Mouse (Mus musculus): ENCODE data around the gene Speg.
A peak's percentile ranks its signal among the peaks of the same experiment; 100 is the strongest.

The Speg gene

GRCm38 (mm10) chr1:75457710-75458024, 82.6 kb downstream of the Speg start:
- DNase-seq (ENCODE audit: extremely low spot score, low read depth, low spot score) = no peak

- no peak for DNase-seq (ENCODE audit: extremely low spot score, low read depth, low spot score)
Observed at GRCm38 (mm10) chr1:75458025-75458788, 83.1 kb downstream of the Speg start.

GRCm38 (mm10) chr1:75458789-75459684, 83.9 kb downstream of the Speg start:
- no peak for DNase-seq (ENCODE audit: extremely low spot score, low read depth, low spot score)

- DNase-seq (ENCODE audit: extremely low spot score, low read depth, low spot score) = no peak
Observed at GRCm38 (mm10) chr1:75460297-75460696, 85.2 kb downstream of the Speg start.

GRCm38 (mm10) chr1:75462636-75463035, 87.5 kb downstream of the Speg start:
- DNase-seq (ENCODE audit: extremely low spot score, low read depth, low spot score) = no peak

- no peak for DNase-seq (ENCODE audit: extremely low spot score, low read depth, low spot score)
Observed at GRCm38 (mm10) chr1:75463652-75464204, 88.6 kb downstream of the Speg start.

- peak; percentile 87 for DNase-seq (ENCODE audit: extremely low spot score, low read depth, low spot score)
Observed at GRCm38 (mm10) chr1:75467215-75467927, 92.3 kb downstream of the Speg start.

- DNase-seq (ENCODE audit: extremely low spot score, low read depth, low spot score) = no peak
Observed at GRCm38 (mm10) chr1:75469287-75469825, 94.3 kb downstream of the Speg start.

GRCm38 (mm10) chr1:75476441-75476840, 101.3 kb downstream of the Speg start:
- DNase-seq (ENCODE audit: extremely low spot score, low read depth, low spot score) = no peak

GRCm38 (mm10) chr1:75477264-75477965, 102.3 kb downstream of the Speg start:
- DNase-seq (ENCODE audit: extremely low spot score, low read depth, low spot score) = no peak

- no peak for DNase-seq (ENCODE audit: extremely low spot score, low read depth, low spot score)
Observed at GRCm38 (mm10) chr1:75477966-75478290, 102.8 kb downstream of the Speg start.

GRCm38 (mm10) chr1:75478497-75478896, 103.4 kb downstream of the Speg start:
- no peak for DNase-seq (ENCODE audit: extremely low spot score, low read depth, low spot score)

- DNase-seq (ENCODE audit: extremely low spot score, low read depth, low spot score) = peak; percentile 78
Observed at GRCm38 (mm10) chr1:75478916-75479634, 104.0 kb downstream of the Speg start, which contains the start of the genes Chpf and Tmem198. Gene Chpf (minus strand): TSS chr1:75479307. Gene Tmem198 (plus strand): TSS chr1:75479532.

- no peak for DNase-seq (ENCODE audit: extremely low spot score, low read depth, low spot score)
Observed at GRCm38 (mm10) chr1:75479635-75479989, 104.5 kb downstream of the Speg start.

- DNase-seq (ENCODE audit: extremely low spot score, low read depth, low spot score) = no peak
Observed at GRCm38 (mm10) chr1:75480036-75480435, 104.9 kb downstream of the Speg start.

- DNase-seq (ENCODE audit: extremely low spot score, low read depth, low spot score) = no peak
Observed at GRCm38 (mm10) chr1:75480735-75481134, 105.6 kb downstream of the Speg start.

Measured in hindlimb bud, embryonic 11.5 days (tissue).